Mouse (Mus musculus): ENCODE data around the gene Ccne1. TPM values are rescaled to one million over a fixed set of nuclear protein-coding genes. Genes with fewer than 3 reads are reported as not detected.

Ccne1 gene
- polyA plus RNA-seq, 1 experiment: 3.4 TPM

Other genes starting within 250 kb of the Ccne1 start
- gene Uri1, start 84.0 kb downstream of the Ccne1 start, polyA plus RNA-seq (2012; ENCODE audit: insufficient read depth, insufficient read length, missing spikeins): 21.0 and 21.2 TPM in 2 replicates
- 56.3 and 63.9 TPM in 2 replicates for gene 1600014C10Rik, start 75.7 kb upstream of the Ccne1 start, polyA plus RNA-seq (2012; ENCODE audit: insufficient read depth, insufficient read length, missing spikeins)
- 1.1 and 3.3 TPM in 2 replicates for gene Plekhf1, start 120.5 kb upstream of the Ccne1 start, polyA plus RNA-seq (2012; ENCODE audit: insufficient read depth, insufficient read length, missing spikeins)
- gene Pop4, start 163.9 kb upstream of the Ccne1 start, polyA plus RNA-seq (2012; ENCODE audit: insufficient read depth, insufficient read length, missing spikeins): 17.2 and 20.0 TPM in 2 replicates

All from brown adipose tissue, adult 24 weeks (tissue).